Mouse (Mus musculus): ENCODE measurements around the gene Ssbp1. TPM values are rescaled to one million over a fixed set of nuclear protein-coding genes. Genes with fewer than 3 reads are reported as not detected.

The Ssbp1 gene
- polyA plus RNA-seq (2017; shearing (Covaris generic)), result 68.2 TPM

DNA sequence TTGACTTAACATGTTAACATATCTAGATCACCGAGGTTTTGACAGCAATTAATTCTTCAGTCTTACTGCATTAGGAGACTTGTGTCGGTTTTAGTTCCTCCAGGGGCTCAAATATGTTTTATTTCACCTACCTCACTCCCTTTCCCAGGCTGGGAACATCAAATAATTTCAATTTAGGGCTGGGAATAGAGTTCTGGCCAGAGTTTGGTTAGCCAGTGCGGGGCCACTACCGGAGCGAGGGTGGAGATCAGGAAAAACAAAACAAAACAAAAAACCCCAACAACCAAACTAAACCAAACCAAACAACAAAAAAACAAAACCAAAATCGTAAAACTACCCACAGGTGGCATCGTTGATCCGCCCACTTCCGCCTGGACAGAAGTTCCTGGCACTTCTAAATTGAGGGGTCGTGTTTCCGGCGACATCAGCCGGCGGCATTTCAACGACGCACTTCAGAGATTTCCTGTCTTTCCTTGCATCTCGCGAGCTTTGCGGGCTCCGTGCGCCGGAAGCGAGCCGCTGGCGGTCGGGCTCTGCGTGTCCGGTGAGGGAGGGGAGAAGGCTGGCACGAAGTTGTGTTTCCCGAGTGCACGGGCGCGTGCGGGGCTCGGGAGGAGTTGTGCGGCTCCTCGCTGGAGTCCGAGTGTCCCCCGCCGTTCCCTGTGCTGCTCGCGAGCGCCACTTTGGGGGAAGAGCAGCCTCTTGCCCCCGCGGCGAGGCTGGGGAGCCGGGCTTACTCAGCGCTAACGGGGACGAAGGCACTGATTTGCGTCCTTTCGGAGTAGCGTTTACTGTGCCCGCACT lies at the start of gene Ssbp1:
Ssbp1 (plus strand) TSS at position 437 of the 804 bp plus-strand sequence.

GRCm38 (mm10) chr6:40436047-40436483 lies 35.1 kb upstream of the Ssbp1 start, which contains the start of gene E330009J07Rik:
Gene E330009J07Rik (minus strand): TSS chr6:40436135.

GRCm38 (mm10) chr6:40438936-40439335 lies 32.2 kb upstream of the Ssbp1 start, which contains the start of gene Wee2:
Gene Wee2 (plus strand): TSS chr6:40439088.

DNA sequence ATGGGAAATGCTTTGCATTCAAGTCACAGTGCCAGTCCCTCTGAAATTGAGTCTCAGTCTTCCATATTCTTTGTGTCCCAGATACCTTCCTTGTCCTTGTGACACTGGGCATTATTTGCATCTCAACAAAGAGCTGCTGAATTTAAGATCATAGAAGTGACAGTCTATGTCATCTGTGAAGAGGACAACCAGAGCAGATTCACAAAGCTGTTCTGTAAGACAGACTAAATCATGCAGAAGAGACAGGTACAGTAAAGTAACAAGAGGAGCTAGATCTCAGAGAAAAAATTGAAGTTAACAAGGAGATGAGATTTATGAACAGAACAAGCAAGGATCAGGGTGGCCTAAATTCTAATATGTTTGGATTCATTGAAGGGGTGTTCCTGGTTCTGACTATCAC lies 19.8 kb downstream of the Ssbp1 start, which contains the start of gene Tas2r137:
Tas2r137 (plus strand) TSS at position 301 of the 400 bp plus-strand sequence.

DNA sequence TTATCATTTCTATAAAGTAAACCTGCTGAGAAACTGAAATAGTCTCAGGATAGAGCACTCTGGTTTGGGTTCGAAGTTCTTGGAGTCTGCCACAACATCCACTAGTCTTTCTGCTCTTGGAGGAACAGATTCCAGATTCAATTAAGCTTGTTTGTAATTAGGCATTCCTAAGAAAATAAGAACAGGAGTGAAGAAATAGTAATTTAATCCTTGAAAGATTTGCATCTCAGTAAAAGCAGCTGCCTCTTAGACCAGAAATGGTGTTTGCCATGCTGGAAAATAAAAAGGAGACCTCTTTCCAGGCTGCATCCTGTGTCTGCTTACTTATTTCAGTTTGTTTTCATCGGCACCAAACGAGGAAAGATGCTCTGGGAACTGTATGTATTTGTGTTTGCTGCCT lies 22.1 kb downstream of the Ssbp1 start, which contains the start of gene Tas2r108:
Tas2r108 (plus strand) TSS at position 301 of the 400 bp plus-strand sequence.

DNA sequence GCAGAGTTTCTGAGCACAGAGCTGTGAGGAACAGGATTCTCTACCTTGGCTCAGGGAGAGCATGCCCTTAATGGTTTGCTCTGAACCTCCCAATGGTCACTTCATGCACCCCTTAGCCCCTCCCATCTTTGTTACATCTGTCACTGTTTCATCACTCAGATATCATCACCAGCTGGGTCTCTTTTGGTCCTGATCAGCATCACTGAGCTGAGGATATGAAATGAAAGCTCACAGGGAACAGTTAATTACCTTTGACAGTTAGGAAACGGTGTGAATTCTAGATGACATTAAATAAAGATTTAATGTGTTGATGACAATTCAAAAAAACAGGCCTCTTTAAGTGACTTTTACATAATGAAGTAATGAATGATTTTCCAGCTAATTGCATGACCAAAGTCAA lies 48.3 kb downstream of the Ssbp1 start, which contains the start of gene Prss37:
Prss37 (minus strand) TSS at position 101 of the 400 bp plus-strand sequence.

Other genes starting within 250 kb of the Ssbp1 start
- 37.7 TPM for gene Agk, start 146.2 kb upstream of the Ssbp1 start, polyA plus RNA-seq (2017; shearing (Covaris generic))
- 20.2 TPM for gene E330009J07Rik, start 35.2 kb upstream of the Ssbp1 start, polyA plus RNA-seq (2017; shearing (Covaris generic))
- not detected for gene Wee2, start 32.3 kb upstream of the Ssbp1 start, polyA plus RNA-seq (2017; shearing (Covaris generic))
- gene Tas2r137, start 19.9 kb downstream of the Ssbp1 start, polyA plus RNA-seq (2017; shearing (Covaris generic)), result not detected
- gene Tas2r108, start 22.2 kb downstream of the Ssbp1 start, polyA plus RNA-seq (2017; shearing (Covaris generic)), result not detected
- gene Prss37, start 48.2 kb downstream of the Ssbp1 start, polyA plus RNA-seq (2017; shearing (Covaris generic)), result not detected
- not detected for gene Olfr461, start 83.7 kb downstream of the Ssbp1 start, polyA plus RNA-seq (2017; shearing (Covaris generic))
- 0.29 TPM for gene Olfr460, start 98.1 kb downstream of the Ssbp1 start, polyA plus RNA-seq (2017; shearing (Covaris generic))
- not detected for gene Clec5a, start 114.5 kb downstream of the Ssbp1 start, polyA plus RNA-seq (2017; shearing (Covaris generic))
- gene Tas2r138, start 142.0 kb downstream of the Ssbp1 start, polyA plus RNA-seq (2017; shearing (Covaris generic)), result not detected
- gene Mgam, start 157.5 kb downstream of the Ssbp1 start, polyA plus RNA-seq (2017; shearing (Covaris generic)), result 0.10 TPM

Measured in effector memory CD4-positive, alpha-beta T cell, adult 7 months (primary cell).